Mouse (Mus musculus): ENCODE measurements around the gene Dscaml1. TPM values are rescaled to one million over a fixed set of nuclear protein-coding genes. Genes with fewer than 3 reads are reported as not detected.

Gene Dscaml1
- total RNA-seq, 2 experiments from 2014 or later, result not detected

DNA sequence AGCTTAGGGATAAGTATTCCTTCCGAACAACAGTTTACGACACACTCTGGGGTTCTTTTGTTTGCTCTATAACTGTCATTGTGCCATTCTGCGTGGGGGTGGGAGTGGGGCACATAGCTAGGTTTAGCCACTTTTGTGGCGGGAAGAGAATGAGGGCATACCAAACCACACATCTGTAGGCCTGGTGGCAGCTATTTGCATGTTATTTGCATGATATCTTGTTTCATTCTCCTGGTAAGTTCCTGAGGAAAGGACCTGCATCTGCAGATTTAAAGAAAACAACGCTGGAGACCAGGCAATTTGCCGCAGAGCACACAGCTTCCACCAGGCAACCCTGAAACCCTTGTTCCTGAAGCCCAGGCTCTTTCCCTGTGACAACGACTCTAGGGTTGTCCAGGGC lies 30.8 kb downstream of the Dscaml1 start:
- no peak for DNase-seq

DNA sequence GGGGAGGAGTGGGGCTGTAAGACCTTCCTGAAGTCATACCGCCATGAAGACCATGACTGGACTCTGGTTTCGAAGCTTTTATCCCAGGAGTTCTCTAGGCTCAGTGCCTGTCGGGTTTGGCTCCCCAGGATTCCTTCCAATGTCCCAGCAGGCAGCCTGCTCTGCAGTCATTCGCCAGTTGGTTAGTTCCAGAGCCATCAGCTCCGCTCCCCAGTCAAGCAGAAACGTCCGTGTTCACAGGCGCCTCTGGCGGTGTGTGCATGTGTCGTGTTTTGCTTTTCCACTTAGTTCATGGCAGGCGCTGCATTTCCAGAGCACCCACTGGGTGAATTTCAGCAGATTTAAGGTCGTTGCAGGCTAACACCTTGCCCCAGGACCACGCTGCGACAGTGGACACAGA lies 31.9 kb downstream of the Dscaml1 start:
- DNase-seq, result no peak

DNA sequence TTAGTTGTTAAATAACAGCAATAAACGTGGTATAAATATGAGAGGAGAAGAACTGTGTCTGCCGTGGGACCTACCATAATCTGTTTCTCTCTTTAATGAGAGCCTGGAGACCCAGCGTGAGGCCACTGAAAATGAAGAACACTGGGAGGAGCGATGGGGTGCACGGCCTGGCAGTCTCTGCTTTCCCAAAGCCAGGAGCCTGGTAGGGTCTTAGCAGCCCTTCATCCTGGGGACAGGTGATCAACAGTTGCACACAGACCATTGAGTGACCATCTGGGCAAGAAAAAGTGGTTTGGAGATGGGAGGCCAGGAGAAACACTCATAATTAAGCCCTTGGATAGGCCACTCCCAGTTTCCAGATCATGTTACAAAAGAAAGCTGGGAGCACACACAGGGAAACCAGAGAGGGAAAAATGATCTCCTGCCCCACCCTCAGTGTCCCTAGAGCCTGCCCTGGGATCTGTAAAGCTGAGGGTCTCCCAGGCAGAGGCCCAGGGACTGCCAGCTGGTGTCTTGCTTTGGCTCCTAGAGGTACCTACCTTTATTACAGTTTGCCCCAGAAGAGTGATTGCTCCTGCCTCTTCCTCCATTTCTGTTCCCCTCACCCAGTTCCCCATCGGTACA lies 39.1 kb downstream of the Dscaml1 start:
- DNase-seq, result no peak

DNA sequence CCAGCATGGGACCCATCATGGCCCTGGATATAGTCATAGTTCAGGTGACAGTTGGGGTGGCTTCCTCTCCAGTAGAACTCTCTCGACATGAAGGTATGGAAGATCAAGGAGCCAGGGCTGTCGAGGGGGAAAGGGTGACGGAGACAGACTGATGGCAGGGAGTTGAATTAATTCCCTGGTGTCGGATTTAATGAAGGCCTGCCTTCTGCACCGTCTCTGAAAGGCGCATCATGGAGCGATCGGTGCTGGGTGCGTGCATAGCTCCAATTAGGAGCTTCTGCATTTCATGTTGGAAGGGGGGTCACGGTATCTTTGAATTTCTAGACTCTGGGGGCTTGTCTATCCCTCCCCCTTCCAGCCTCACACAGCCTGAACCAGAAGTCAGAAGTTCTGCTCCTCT lies 41.8 kb downstream of the Dscaml1 start:
- DNase-seq, result no peak

DNA sequence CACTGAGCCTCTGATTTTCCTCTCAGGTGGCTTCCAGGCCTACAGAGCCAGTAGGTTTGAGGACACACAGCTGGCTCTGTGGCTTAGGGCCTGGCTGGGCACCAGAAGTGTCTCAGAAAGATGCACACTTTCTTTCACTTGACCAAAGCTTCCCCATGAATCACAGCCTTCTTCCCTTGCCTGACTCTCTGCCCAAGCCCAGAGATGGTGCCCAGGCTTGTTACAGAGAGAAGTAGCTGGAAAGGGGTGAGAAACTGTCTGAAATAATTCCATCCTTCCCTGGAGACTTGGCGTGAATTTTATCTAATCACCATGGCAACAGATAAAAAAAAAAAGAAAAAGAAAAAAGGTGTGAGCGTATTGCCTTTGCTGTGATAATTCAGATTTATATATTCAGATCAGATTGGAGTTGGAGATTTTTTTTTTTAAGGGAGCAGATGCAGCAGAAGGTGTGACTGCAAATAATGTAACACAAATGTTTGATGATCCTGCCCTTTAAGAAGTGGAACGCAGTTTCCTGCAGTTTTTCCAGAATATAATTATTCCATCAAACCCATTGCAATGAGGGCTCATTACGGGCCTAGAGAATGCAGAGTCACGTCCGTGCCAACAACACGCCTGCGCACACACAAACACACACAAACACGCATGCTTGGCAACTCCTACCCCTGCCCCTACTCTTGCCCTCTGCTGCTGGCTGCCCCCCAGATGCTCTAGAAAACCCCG lies 44.5 kb downstream of the Dscaml1 start:
- DNase-seq, result no peak

DNA sequence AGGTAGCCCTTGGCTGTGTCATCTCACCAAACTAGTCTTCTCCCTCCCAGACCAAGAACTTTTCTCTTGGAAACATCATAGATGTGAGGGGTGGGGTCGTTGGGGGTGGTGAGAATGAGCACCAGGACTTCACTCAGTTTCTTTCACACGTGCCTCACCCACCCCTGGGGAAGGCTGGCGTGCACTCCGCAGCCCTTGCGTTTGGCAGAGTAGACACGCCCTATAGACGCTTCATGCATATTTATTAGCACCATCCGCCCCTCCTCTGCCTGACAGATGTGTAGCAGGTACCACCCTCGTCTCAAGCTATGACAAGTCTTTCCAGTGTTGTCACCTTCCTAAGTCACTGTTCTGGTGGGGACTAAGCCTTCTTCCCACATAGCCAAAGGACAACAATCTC lies 45.3 kb downstream of the Dscaml1 start:
- DNase-seq, result no peak

DNA sequence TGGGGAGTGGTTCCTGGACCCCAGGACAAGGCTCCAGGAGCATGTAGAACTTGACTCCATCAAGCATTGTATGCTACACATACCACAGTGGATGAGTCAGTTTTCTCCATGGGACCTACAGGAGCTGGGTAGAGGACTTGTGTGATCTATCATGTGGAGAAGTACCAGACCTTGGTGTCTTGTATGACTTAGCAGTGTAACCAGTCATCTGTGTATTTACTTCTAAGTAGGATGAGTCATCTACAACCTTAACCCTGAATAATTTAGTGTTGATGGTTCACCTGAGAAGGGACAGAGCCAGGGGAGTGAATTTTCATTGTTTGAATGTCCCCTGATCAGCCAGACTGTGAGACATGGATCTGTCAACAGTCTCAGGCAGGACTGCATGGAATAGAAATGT lies 48.4 kb downstream of the Dscaml1 start:
- no peak for DNase-seq

DNA sequence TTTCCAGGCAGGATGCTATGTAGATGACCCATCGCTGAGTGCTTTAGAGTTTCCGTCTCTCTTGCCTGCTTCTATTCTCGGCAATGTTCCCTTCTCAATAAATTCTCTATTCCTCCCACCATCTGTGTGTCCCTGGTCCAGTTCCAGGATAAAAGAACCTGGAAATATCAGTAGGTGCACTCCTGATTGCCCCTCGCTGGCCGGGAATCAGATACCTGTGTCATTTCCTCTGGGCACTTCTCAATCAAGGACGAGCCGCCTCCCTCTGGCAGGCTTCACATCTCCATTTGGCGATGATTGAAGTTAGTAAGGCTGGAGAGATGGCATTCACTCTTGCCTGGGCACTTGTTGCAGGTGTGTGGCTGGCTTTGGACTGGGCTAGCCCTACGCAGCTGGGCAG lies 54.5 kb downstream of the Dscaml1 start:
- no peak for DNase-seq

DNA sequence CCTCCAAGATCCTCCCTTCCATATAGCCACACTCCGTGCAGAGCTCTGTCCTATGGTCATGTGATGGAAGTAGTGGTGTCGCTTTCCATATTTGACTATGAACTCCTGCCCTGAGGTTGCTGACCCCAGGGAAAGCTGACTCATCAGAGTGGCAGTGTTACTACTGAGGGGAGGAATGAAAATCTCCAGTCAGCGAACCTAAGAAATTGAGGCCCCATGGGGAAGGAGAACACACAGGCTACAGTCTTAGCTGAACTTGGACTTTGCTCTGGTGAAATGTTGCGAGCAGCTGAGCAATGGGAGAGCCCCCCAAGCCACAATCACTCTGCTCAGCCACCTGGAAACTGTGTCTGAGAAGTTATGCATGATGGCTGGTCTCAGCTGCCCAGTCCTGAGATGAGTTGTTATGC lies 60.2 kb downstream of the Dscaml1 start:
- DNase-seq, result no peak

DNA sequence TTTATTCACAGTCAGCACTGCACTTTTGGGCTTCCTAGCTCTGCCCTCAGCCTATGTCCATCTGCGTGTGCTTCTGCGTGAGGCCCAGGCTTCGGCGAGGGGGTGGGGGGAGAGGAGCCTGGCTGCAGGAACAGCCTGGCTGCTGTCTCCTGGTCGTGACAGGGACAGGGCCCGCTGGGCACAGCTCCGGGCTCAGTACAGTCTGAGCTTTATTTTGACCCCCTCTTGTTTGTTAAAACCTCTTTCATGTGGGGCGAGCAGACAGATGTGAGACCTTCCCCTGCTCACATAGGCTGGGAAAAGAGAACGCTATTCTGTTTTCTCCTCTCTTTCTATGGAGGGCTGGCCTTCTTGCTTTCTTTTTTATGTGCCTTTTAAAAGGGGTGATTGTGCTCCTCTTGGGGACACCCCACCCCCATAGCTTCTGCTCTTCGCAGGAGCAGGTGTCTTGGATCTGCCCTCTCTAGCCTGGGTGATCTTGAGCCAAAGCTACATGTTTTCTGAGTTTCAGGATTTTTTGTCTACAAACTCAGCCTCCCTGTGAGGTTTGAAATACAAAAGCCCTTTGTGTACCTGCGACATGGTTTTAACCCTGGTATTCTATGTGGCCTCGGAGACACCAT lies 60.9 kb downstream of the Dscaml1 start:
- no peak for DNase-seq

DNA sequence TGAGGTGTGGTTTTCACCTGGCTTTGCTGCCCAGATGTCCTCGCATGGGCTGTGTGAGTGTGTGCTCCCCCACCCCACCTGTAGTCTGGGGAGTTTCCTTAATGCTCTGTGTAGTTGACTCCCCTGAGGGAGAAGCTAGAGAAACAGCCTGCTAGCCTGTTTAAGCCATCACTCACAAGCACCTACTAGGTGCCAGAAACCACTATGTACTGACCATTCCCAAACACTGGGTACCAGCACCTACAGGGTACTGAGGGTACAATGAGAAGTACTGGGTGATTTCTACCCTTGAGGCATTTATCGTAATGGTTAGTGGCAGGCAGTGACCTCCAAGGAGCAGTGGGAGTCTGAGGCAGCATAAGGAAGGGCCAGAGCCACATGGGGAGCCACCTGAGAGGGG lies 64.5 kb downstream of the Dscaml1 start:
- DNase-seq, result no peak

DNA sequence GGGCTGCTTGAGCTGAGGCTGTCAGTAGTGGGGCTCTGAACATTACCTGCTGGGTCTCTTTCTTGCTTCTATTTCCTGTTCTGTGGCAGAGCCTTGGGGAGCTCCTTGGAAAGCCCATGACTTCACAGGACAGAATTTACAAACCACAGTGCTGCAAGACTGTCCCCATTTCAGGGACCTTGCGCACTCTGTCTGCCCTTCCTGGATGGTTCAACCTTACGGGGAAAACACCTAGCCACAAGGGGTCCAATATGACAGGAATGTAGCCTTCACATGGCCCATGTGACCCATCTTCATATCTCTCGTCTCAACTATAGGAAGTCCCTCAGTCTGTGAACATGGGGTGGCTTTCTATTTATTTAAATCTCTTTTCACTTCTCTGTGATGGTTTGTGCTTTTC lies 68.5 kb downstream of the Dscaml1 start:
- no peak for DNase-seq

DNA sequence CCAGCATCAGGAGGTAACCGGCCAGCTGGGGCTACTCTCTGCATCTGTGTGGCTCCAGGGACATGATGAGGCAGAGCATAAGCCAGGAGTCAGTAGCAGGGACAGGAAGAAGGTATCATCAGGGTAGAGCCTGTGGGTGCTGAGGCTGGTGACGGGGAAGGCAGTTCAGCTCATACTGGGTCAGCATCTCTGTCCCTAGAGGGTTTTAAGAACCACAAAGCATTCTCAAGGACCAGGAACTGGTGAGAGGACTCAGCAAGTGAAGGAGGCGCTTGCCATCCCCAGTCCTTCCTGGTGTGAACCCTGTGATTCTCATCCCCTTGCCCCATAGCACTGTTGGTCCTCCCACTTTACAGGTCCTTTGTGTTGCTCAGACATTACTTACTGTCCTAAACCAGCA lies 69.9 kb downstream of the Dscaml1 start:
- no peak for DNase-seq

DNA sequence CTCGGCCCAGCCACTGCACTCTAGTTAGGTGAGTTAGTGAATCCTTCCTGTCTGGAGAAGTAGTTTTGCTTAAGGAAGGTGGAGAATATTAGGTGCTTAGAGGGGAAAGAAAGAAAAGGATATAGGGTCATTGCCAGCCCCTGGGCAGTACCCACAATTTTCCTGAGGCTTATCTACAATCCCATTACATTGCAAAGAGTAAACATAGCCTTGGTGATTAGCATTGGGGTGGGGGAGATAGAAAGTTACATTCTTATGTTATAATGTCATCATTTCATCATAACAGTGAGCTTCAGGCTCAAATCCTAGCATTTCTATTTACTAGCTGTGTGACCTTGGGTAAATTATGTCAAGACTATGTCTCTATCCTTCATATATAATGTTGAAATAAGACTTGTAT lies 70.5 kb downstream of the Dscaml1 start:
- DNase-seq, result no peak

DNA sequence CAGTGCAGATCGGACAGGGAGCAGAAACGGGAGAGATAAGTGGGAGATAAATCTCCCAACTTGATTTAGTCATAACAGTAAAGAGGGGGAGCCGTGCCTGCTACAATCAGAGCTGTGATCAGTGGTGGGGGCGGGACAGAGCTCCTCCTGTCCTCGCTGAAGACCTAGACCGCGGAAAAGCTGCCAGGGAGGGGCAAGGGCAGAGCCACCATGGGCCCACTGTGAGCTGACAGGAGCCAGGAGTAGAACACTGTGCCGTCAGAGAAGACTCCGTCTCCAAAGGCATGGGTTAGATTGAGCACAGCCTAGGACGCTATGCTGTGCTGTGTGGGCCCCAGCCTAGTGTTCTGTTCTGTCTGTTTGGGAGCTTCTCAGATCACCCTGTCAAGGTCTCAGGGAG lies 72.8 kb downstream of the Dscaml1 start:
- DNase-seq, result no peak

DNA sequence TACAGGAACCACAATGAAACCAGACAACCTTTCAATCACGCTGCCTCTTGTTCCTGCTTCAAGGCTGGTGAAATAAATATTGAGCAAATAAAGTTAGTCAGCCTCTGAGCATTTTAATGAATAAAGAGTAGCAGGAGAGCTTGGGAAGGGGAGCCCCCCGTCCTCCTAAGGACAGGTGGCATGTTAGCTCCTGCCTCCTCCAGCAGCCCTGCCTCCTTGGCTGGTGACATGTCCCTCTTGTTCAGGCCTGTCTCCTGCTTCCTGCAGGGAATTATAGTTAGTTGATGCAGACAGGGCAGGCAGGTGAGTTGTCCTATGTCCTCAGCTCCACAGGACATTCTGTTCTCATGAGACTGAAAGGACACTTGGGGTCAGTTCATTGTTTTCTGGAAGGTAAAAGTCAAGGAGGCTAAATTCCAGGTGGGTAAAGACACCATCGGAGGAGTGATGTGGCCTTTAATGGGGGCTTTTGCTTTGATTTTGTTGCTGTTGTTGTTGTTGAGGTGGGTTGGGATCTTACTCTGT lies 73.7 kb downstream of the Dscaml1 start:
- DNase-seq, result no peak

DNA sequence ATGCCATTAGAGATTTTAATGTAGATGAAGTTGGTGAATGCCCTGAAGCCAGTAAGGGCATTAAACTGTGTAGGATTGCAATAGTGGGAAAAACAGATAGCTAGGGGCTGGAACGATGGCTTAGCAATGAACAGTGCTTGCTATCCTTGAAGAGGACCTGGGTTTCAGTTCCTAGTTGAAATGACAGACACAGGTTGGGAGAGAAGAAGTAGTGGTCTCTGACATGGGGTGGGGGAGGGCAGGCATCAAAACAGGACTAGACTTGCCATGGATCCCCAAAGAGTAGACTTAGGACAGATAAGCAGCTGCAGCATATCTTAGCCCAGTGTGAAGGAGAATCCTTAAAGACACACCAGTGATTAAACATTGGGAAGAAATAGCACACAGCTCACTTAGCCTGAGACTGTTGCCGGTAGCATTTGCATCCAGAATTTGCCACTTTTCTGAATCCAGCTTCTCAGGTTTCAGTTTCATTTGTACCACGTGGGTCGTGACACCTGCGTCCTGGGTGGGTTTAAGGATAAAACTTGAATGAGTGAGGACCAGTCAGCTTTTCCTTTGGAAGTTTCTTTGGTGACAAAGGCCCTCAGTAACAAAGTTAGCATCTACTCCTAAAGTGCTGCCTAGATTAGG lies 75.0 kb downstream of the Dscaml1 start:
- no peak for DNase-seq

DNA sequence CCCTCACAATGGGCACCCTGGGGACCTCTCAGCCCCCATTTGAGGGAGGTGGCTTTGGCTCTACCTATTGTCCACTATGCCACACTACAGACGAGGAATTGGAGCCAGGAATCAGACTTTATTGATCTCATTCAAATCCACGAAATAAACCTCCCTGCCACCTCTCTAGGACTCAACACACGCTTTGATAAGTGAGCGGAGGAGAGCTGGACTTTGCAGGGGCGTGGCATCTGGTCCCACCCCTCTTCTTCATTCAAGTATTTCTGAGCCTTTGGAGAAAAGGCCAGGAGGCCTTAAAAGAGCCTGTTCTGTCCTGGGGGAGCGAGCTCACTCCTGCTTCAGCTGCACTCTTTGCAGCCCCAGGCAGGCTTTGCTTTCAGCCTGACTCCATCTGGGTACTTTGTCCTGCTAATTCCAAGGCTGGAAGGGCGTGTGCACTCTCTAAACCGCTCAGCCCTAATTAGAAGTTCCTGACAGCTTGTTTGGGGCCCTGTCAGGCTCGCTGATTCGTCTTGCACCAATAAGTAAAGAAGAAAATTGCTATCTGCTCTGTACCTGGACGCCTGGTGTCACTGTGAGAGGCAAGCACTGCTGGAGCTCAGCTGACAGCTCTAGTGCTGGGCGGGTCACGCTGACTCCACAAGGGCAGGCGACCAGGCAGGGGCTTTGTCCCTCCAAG lies 75.7 kb downstream of the Dscaml1 start:
- DNase-seq, result no peak

DNA sequence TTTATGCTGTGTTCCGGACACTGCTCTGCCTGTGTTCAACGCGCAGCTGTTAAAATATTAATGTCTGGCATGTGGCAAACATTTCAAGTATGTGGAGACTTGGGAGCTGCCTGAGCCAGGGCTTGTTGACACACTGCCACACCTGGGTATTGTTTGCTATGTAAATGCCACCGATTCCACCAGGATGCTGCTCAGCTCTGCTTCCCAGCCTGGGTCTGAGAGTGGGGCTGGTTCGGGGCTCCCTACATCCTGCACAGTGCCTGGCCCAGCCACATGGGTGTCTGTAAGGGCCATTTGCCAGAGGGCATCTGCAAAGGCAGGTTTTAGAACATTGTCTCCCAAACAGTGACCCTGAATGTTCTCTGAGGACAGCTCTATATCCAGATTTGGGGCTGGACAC lies 78.5 kb downstream of the Dscaml1 start:
- no peak for DNase-seq

DNA sequence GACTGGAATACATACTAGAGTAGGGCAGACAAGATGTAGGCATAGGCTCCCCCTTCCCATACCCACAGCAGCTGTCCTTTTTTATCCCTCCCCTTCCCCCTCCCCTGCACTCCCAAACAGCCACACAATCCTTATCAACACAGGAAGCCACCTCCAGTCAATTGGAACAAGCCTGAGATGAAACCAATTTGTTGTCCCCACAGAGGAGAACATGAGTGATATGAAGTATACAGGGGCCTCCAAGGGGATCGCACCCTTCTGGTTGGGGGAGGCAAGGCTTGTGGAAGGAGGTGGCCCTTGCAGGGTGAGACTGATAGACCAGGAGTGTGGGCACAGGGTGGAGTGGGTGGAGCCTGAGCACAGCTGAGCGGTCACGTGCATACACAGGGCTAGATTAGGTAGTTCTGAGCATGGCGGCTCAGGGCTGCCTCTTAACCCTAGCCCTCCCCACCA lies 79.1 kb downstream of the Dscaml1 start:
- no peak for DNase-seq

DNA sequence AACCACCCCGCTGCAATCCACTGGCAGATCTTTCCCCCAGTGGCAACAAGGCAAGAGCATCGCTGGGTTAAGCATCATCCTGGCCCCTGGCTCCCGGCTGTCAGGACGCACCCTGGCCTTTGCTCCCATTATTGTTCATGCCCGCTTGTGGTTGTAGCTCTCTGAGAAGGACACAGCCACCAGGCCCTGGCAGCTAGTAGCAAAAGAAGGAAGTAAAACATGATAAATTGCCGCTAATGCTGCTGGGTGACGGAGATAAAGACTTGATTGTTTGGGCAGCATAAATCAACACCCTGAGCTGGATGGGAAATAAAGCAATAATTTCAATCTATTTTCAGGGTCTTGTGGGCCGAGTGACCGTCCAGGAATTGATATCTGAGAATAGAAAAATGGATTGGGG lies 81.1 kb downstream of the Dscaml1 start:
- DNase-seq, result no peak

DNA sequence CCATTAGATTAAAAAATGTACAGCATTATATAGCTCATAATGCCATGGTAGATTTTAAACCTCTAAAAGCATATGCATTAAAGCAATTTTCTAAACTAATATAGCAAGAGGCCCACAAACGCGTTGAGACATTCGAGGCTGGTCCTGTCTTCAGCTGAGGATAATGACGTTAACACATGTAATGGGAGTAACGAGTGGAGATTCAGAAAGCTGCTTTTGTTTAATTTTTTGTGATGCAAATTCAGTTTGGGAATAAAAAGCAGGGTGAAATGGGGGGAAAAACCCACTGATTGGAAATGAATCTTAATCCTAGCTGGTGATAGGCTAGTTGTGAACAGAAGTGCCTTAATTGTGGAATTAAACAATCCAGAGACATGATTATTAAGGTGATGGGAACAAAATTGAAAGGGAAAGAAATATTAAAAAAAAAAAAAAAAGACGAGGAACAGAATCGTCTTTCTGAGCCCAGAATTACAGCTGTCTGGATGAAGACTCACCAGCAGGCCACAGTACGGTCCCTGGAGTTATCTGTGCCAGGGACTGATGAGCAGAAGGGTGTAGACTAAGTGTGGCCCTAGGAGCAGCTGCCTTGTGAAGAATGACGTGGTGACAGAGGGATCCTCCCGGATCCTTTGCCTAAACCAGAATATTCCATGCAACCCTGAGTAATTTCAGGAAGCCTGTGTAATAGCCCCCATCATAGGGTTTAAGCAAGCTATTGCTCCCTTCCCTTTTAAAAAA lies 84.5 kb downstream of the Dscaml1 start:
- DNase-seq, result no peak

All from gastrocnemius, postnatal 25 days (tissue).